Mouse (Mus musculus): Measurements from ENCODE around the gene Smim6.

Gene Smim6

GRCm38 (mm10) chr11:115945247-115945646 is 33.4 kb downstream of the Smim6 start:
- DNase-seq = no peak

- no peak for DNase-seq
Observed at GRCm38 (mm10) chr11:115946221-115946828, 34.5 kb downstream of the Smim6 start.

- no peak for DNase-seq
Observed at GRCm38 (mm10) chr11:115948316-115948715, 36.5 kb downstream of the Smim6 start.

GRCm38 (mm10) chr11:115950719-115951118 is 38.9 kb downstream of the Smim6 start:
- DNase-seq = no peak

- no peak for DNase-seq
Observed at GRCm38 (mm10) chr11:115954712-115955111, 42.9 kb downstream of the Smim6 start.

- no peak for DNase-seq
Observed at GRCm38 (mm10) chr11:115955195-115955858, 43.5 kb downstream of the Smim6 start.

- no peak for DNase-seq
Observed at GRCm38 (mm10) chr11:115956453-115956852, 44.6 kb downstream of the Smim6 start.

GRCm38 (mm10) chr11:115957971-115958370 is 46.2 kb downstream of the Smim6 start:
- DNase-seq = no peak

- no peak for DNase-seq
Observed at GRCm38 (mm10) chr11:115959018-115959417, 47.2 kb downstream of the Smim6 start.

- DNase-seq = no peak
Observed at GRCm38 (mm10) chr11:115962651-115963412, 51.0 kb downstream of the Smim6 start.
